Mouse (Mus musculus) layer of hippocampus, adult 9-11 months (tissue): ENCODE results near the gene Rab39b.

ENCODE experiments used
- DNase-seq: peaks from one replicate; pipeline ENCODE4 v3.0.0; 2022

Rab39b gene

DNA sequence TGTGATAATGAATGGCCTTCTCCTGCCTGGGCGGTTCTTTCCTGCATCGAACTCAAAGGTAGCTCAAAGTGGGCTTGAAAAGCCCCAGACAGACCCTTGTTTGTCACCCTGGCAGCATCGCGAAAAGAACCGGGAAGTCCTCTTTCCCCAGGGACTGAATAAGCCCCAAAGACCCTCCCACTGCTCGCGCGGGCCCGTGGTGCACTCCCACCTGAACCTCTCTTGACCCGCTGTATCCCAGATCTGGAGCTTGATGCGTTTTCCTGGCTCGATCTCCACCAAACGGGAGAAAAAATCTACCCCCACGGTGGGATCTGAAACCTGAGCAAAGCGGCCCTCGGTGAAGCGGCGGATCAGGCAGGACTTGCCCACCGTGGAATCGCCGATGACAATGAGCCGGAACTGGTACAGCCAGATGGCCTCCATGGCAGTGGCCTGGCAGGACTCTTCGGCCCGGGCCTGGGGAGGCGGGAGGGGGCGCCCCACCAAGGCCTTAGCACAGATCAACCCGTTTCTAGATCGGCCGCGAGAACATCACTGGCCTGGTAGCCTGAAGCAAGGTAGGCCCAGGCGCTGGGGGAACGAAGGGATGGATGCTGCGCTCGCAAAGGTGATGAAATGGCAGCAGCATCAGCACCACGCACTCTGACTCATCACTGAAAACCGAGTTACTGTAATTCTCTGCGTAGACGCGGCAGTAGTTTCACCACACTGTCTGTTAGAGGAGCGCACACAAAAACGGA lies at the start of gene Rab39b:
TSS of gene Rab39b (minus strand) at position 650 of the 743 bp plus-strand sequence.
- peak; percentile 46 for DNase-seq

GRCm38 (mm10) chrX:75578539-75578938 lies 508 bp upstream of the Rab39b start:
- DNase-seq, result no peak
